Mouse (Mus musculus) thymus, postnatal 0 days (tissue): ENCODE measurements around the gene Cxcr5. TPM values are rescaled to one million over a fixed set of nuclear protein-coding genes. Genes with fewer than 3 reads are reported as not detected.

Source experiments
- DNase-seq: peaks from one replicate; pipeline ENCODE4 v3.0.0-alpha.2; 2015; ENCODE audit warnings: low spot score
- polyA plus RNA-seq: library from polyadenylated mRNA; unstranded; fragments of >200 nt; fragmentation: Nextera tagmentation; extraction: Ambion mirVana; gene quantifications from 2 replicates; pipeline ENCODE4 v1.2.1, GENCODE M21; 2015

The Cxcr5 gene
- polyA plus RNA-seq = 1.4 and 1.5 TPM in 2 replicates

DNA sequence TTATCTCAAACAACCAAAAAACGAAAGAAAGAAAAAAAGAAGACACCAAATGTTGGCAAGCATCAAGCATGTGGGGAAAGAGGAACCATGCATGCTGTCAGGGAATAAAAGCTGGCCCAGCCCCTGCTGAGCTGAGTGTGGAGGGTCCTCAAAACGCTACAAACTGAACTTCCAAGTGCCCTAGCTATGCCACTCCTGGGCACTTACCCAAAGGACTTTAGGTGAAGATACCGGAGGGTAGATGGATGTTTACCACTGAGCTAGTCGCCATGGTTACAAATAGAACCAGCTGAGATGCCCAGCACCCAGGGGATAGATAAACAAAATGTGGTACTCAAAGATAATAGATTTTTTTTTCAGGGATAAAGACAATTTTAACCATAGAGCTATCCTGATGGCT is at the start of gene Cxcr5:
Gene Cxcr5, minus strand, starts transcription at position 281 of the 400 bp plus-strand sequence.
- DNase-seq = no peak

DNA sequence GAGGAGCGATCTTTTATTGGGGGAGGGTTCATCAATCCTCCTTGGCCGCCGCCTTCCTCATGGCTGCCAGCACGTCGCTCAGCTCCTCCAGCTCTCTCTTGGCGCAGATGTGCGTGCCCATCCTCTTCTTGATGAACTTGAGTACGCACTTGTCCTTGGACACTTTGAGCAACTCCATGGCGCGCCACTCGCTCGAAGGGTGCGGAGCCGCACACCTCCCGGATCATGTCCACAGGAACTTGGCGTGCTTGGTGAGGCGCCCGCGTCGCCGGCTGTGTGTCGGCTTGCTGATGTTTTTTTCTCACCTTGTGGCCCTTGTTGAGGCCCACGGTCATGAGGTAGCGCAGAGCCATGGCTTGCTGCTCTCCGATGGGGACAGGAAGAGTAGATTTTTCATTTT is 48.7 kb upstream of the Cxcr5 start:
- DNase-seq = no peak

DNA sequence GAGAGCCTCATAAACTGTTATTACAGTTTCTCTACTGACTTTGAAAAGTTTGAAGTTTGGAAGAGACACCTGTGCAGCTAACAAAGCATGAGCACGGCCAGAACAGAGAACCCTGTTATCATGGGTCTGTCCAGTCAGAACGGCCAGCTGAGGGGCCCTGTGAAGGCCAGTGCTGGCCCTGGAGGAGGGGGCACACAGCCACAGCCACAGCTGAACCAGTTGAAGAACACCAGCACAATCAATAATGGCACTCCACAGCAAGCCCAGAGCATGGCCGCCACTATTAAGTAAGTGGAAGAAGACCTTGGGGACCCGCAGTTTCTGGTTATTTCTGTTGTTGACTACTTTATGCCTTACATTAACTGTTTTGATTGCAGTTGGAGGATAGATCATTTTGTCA is 45.6 kb upstream of the Cxcr5 start:
- no peak for DNase-seq

DNA sequence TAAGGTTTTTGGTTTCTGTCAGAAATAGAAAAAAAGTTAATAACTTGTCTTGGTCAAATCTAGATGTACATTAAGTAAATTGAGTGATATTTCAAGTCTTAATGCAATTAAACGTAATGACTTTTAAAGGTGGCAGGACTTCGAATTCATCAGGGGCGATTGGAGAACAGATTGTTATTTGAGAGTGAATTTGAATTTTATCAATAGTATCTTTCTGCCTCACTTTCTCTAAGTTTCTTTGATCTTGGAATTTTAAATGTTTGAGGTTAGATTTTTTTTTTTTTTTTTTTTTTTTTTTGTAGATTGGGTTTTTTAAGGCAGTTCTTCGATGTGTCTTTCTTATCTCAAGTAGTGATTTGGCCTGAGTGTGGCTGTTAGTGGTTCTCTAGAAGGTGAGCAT is 45.0 kb upstream of the Cxcr5 start:
- DNase-seq = no peak

DNA sequence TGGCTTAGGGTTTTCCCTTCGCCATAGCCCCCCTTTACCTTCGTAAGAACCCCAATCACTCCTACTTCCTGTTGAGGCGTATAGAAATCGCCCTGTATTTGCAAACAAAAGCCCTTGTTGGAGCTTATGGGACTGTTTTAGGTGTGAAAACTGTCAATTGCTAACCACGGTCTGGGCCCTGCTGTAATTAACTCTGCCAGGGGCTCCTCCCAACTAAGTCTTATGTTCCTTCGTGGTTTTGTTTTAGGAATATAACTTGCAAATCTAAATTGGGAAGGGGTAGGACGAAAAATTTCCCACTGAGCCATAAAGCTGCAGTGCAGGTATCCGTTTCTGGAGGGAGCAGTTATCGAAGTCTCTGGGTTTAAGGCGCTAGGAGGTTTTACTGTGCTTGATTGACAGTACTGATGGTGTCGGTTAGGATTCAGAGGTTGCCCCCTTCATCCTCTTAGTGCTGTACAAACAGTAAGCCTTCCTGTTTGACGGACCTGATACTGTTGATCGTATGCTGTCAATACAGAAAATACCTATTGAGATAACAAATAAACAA is 44.0 kb upstream of the Cxcr5 start:
- DNase-seq = peak; percentile 55

DNA sequence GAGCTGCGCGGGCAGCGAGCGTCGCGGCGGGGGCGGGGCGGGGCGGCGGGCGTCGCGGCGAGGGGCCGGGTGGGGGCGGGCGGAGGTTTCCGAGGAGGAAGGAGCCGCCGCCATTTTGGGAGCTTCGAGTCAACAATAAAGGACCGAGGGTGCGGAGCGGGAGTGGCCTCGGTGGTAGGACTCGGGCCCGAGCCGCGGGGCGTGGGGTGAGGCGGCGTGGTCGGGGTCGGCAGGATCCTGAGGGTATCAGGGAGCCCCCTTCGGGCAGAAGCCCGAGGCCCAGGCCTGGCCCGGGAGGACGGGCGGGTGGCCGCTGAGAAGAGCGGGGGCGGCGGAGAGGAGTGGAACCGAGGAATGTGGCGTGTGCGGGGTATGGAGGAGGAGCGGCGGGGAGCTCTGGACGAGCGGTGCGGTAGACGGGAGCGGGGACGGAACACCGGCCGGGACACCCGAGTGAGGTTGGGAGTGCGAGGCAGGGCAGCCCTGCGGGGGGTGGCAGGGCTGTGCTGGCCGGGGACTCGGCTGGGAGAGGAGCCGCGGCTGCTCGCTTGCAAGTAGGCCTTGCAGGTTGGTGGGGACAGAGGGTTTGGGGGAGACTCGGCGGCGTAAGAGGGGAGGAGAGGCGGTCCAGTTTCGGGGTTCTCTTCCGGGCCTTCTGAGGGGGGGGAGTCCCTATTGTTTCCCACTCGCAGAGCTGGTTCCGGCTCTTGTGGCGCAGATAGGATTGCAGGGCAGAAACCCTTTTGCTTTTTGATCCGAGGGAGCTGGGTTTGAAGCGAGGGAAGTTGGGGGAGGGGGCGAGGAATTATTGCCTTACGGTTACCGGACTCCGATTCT is 43.3 kb upstream of the Cxcr5 start, which contains the start of gene Ddx6:
Gene Ddx6, plus strand, starts transcription at position 114 of the 837 bp plus-strand sequence.
- peak; percentile 80 for DNase-seq

DNA sequence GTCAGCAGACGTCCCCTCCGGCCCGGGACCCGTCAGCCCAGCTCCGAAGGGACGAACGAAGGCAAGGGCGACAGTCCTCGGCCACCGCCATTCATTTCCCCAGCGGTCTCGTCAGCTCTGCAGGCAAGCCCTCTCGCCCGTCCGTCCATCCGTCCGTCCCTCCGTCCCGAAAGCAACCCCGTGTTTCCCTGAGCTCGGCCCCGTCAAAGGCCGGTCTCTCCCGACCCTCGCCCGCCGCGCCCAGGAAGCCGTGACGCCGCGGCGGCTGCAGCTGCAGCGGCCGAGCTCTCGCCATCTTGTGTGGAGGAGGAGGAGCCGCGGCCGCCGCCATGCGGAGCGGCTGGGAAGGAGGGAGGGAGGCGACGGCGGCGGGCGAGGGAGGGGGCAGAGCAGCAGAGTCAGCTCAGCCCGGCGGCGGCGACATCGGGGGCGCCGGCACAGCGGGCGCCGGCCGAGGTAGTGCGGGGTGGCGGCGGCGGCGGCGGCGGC is 42.7 kb upstream of the Cxcr5 start:
- peak; percentile 82 for DNase-seq

DNA sequence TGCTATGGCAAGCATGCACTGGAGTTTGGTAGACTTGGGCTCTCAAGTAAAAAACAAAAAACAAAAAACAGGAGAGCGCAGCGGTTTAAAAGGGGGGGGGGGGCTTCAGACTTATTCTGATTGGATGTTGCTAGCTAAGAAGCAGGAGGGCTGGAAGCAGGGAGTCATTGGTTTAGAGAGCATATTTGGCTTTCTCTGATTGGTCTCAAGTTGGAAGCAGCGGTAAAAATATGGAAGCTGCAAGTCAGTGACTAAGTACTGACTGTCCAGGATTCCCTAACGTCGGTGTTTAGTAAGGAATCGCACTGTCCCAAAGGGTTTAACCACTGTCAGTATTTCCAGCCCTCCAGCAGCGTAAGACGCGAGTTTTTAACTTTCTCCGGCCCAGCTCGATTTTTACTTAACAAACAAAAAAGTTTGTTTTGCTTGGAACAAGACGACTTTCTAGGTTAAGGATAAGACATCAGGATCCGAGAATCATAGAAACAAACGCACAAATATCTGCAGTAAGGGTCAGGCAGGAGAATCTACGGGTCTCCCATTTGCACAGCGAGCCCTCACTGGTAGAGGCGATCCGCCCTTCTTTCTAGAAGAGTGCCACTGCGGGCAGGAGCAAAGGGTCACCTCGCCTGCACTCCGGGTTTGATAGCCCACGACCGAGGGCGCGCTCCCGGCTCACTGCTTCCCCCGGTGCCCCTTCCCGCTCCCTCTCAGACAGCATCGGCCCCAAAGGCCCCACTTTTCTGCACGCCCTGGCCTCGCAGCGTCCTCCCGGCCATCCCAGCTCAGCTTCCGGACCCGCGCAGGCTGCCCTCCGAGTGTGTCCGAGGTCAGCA is 42.0 kb upstream of the Cxcr5 start:
- DNase-seq = peak; percentile 89

DNA sequence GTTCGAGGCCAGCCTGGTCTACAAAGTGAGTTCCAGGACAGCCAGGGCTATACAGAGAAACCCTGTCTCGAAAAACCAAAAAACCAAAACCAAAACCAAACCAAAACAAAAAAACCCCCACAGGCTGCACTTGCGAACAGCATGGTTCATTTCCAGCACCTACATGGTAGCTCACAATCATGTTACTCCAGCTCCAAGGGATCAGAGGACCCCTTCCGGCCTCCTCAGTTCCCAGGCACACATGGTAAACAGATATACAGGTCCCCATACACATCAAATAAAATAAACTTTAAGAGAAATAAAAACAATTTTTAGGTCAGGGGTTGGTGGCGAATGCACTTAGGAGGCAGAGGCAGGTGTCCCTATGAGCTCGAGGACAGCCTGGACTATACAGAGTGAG is 41.1 kb upstream of the Cxcr5 start:
- peak; percentile 15 for DNase-seq

DNA sequence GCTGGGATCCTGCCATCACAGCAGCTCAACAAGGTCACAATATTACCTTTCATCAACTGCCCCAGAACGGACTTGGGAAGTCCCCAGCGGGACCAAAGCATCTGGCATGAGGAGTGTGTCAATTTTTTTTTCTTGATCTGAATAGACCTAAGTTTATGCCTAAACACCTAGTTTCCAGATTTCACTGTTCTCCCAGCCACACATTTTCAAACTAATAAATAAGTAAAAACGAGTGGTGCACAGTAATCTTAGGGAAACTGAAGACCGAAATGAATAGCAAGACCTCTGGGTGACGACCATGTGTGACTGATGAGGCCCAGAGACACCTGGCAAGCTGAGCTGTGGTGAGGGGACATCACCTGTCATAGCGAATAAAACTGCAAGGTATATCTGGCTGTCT is 39.1 kb upstream of the Cxcr5 start:
- DNase-seq = no peak

DNA sequence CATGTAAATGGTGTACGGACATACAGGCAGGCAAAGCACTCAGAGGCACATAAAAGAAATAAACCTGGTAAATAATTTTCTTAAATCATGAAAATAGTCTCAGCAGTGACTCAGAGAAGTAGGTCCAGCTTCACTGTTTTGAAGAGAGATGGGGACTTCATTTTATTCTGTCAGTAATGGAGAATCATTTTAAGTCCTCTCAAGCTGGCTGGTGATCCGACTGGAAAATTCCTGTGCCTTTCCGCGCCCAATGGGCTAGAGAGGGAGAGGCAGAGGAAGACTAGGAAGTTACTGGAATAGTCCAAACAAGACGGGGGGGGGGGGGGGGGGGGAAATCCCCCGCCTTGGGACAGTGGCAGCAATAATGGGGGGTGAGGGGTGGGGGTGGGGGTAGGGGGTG is 37.9 kb upstream of the Cxcr5 start:
- DNase-seq = no peak

DNA sequence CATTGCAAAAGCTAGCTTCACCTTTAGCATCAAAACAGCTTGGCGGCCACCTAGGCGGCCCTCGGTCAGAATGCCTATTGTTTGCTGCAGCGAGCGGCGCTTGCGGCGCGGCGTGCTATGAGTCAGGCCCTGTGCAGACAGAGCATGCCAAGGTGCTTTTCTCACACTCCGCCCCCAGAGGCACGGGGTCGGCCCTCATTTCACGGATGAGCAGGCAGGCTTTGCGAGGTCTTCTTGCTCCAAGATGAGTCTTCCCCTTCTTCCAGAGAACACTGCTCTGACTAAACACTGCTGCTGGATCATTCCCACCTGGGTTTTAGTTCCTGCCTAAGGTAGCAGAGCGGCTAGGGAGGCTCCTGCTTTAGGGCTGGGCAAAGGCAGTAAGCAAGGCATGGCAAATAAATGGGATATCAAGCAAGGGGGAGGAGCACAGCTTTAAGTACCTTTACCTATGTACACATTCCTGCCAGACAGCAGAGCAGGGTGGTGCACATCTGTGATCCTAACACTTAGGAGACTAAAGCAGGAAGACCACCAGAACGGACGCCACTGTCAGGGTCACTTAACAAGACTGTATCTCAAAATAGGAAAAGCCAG is 37.3 kb upstream of the Cxcr5 start:
- DNase-seq = no peak

DNA sequence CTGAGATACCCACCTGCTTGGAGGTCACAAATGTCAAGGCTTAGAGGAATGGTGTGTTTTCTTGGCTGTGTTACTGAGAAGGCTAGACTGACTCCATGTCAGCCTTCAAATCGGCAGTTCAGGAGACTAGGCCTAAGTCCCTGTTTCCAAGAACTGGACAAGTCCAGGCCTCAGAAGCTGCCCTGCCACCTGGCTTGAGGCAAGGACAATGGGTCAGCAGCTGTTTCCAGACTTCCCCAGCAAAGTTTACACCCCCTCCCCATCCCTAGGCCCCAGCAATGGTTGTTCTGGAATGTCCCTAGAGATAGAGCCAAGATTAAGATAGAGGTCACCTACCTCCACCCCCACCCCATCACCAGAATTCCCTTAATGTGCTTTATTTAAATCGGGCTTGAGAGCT is 36.1 kb upstream of the Cxcr5 start:
- no peak for DNase-seq

DNA sequence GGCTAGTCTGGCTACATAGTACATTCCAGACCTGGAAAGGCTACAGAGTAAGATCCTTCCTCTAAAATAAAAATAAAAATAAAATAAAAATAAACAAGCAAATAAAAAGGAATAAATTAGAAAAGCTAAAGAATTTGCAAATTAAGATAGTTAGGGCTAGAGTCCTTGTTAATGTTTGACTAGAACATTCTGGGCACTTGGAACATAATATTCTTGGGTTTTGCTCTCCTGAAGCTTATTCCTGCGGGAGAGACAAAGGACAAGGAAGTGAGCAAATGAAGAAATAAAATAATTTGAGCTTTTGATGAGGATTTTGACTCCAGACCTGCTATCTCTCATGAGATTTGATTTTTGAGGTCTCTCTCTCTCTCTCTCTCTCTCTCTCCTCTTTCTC is 33.9 kb upstream of the Cxcr5 start:
- no peak for DNase-seq

DNA sequence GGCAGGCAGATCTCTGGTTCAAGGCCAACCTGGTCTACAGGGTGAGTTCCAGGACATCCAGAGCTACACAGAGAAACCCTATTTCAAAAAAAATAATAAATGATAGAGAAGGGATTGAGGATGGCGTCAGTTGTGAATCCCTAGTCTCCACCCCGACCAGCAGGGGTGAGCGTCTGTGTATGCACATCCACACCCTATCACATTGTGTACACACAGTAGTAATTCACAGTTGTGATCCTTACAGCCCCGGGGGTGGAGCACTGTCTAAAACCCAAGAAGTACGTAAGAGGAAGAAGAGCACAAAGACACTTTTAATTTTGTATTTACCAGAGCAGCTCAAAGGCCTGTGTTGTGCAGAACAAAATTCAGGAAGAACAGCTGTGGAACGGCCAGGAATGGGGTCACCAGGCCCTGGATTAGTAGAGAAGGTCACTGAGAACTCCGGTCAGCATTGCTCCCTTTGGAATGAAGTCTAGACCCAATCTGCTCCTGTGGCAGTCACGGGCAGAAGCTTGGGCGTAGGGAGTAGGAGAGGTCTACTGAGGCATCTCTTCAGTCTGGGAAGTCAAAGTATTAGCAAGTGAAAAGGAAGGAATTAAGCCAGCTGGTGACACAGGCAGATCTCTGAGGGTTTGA is 33.3 kb upstream of the Cxcr5 start:
- no peak for DNase-seq

DNA sequence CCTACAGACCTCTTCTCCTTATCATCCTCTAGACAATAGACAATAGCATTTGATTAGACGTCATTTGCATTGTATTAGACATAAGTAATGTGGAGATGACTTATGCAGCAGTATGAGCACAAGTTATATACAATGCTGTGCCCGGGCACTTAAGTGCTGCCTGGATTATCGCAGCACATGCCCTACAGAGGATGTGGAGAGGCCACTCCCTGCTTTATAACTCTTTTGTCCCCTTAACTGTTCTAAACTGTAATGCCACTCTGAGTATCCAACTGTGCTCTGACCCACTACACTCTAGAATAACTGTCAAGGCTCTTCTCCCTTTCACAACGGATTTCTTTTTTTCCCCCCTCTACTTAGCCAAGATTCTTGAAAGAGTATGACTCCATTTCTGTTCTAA is 32.2 kb upstream of the Cxcr5 start:
- no peak for DNase-seq

DNA sequence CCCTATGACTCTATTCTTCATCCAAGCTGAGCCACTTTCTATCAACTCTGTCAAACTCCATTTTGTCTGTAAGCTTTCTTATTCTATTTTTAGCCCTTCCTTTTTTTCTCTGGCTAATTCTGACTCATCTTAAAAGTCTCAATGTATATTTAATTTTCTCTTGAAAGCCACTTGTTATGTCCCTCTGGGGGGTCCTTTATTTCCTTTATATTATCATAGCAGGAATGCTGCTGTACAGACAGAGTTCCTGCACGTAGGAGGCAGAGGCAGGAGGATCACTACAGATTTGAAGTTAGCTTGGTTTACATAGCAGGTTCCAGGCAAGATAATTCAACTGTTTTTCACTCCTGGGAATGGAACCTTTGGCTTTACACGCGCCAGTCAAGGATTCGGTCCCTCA is 31.5 kb upstream of the Cxcr5 start:
- DNase-seq = no peak

DNA sequence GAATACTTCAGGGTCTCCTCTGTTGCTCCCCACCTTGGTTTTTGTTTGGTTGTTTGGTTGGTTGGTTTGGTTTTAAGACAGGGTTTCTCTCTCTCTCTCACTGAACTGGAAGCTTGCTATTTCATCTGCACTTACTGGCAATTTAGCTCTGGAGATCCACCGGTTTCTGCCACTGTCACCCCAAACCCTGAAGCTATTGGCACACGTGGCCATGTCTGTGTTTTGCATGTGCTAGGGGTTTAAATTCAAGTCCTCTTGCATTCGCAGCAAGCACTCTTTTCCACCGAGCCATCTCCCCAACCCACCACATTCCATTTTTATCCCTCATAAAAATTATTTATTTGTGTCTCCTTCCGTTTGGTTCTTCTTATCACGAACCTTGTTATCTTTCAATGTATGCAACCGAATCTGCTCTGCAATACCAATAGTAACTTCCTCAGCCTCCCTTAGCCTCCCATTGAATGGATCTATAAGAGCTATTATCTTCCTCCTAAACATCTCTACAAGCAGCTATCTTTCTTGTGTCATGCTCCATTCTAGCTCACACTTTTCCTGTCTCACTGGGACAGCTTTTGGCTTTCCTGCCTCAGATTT is 30.0 kb upstream of the Cxcr5 start:
- DNase-seq = no peak

DNA sequence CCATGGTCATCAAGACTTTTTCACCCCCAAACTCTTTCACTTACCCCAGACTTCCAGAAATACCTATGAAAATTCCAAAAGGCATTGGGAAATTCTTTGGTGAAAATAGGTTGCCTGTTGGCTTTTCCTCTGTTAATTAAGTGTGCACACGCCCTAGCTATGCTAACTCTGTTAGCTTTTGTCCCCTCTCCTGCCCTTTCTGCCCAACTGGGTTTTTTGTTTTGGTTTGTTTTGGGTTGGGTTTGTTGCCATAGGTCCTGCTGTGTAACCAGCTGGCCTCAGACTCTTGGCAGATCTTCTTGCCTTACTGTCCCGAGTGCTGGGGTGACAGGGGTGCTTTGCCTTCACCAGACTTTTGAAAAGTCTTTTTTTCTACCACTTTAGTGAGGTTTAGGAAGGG is 29.3 kb upstream of the Cxcr5 start:
- DNase-seq = no peak

DNA sequence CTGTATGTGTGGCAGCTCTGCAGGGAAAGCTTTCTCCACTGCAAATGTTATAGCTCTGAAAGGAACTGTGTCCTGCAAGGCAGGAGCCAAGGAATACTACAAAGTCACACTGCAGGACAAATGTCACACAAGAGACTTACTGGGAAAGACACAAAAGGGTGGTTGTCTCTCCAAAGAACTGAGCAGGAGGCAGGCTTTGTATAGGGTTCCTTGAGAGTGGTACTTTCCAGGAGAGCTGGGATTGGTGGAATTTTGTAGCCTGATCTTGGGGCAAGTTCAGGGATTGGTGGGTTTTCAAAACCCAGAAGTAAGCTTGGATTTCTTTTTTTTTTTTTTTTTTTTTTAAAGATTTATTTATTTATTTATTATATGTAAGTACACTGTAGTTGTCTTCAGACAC is 27.4 kb upstream of the Cxcr5 start:
- DNase-seq = no peak

DNA sequence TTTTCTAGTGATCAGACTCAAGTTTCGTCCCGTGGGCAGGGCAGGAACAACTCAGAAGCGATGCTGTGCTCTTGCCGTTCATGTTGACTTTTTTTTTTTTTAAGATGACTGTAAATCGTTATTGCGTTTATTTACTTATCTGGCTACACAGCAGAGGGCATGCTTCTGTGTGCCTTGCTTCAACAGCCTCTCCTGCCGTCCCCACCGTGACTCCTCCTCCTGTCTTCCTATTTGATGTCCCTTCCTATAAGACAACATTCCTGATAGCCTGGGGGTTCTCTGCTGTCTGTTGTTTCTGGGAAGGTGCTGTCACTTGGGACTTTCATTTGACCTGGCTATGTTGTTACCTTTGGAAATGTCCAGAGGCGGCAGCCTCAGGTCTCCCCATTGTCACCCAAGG is 26.9 kb upstream of the Cxcr5 start:
- no peak for DNase-seq
